Mouse (Mus musculus): ENCODE data around the gene Fzd2. TPM values are rescaled to one million over a fixed set of nuclear protein-coding genes. Genes with fewer than 3 reads are reported as not detected.
A peak's percentile ranks its signal among the peaks of the same experiment; 100 is the strongest.

Gene Fzd2
- polyA plus RNA-seq, 1 experiment from 2014 or later = 0.22 TPM

GRCm38 (mm10) chr11:102610260-102610659 is 6.1 kb downstream of the Fzd2 start:
- 66% methylated on average over 4 of the region's 4 CpGs for WGBS (ENCODE audit: insufficient replicate concordance)
- TF ChIP-seq EP300 (IDR thresholded peaks at IDR 0.05; ENCODE audit: low read depth) (no peak), CTCF (IDR thresholded peaks at IDR 0.05; ENCODE audit: low read depth) (no peak)
- Histone ChIP-seq H3K27me3 (ENCODE audit: insufficient read depth, low read length) (peaks cover 49% of the 10 kb centered on the region), H3K4me2 (ENCODE audit: low read depth, low read length) (no peak overlapping the region), H3K36me3 (replicated peaks; ENCODE audit: insufficient read depth, low read length) (no peaks in the 10 kb centered on the region), H3K9me3 (ENCODE audit: low read length) (no peaks in the 10 kb centered on the region), H3K4me1 (ENCODE audit: insufficient read depth) (no peaks in the 10 kb centered on the region), H3K27ac (ENCODE audit: low read depth) (no peak overlapping the region), H3K4me3 (ENCODE audit: low read depth, low read length) (no peak overlapping the region), H3K9ac (replicated peaks) (no peak overlapping the region)
- DNase-seq (no peak), ATAC-seq (no peak)

- WGBS (ENCODE audit: insufficient replicate concordance) = 46% methylated on average over 9 of the region's 9 CpGs
- Histone ChIP-seq H3K27me3 (ENCODE audit: insufficient read depth, low read length) (peaks cover 44% of the 10 kb centered on the region), H3K27ac (ENCODE audit: low read depth) (no peak overlapping the region), H3K4me2 (ENCODE audit: low read depth, low read length) (no peak overlapping the region), H3K4me1 (ENCODE audit: insufficient read depth) (no peaks in the 10 kb centered on the region), H3K9me3 (ENCODE audit: low read length) (no peaks in the 10 kb centered on the region), H3K36me3 (replicated peaks; ENCODE audit: insufficient read depth, low read length) (no peaks in the 10 kb centered on the region), H3K4me3 (ENCODE audit: low read depth, low read length) (no peak overlapping the region), H3K9ac (replicated peaks) (no peak overlapping the region)
- TF ChIP-seq EP300 (IDR thresholded peaks at IDR 0.05; ENCODE audit: low read depth) (no peak), CTCF (IDR thresholded peaks at IDR 0.05; ENCODE audit: low read depth) (no peak)
- no peak for DNase-seq
- ATAC-seq = no peak
Measured at GRCm38 (mm10) chr11:102610675-102611316, 6.6 kb downstream of the Fzd2 start.

- Histone ChIP-seq H3K27ac (ENCODE audit: low read depth) (no peak overlapping the region), H3K4me2 (ENCODE audit: low read depth, low read length) (no peak overlapping the region), H3K9ac (replicated peaks) (no peak overlapping the region), H3K27me3 (ENCODE audit: insufficient read depth, low read length) (peaks cover 39% of the 10 kb centered on the region), H3K4me3 (ENCODE audit: low read depth, low read length) (no peak overlapping the region), H3K36me3 (replicated peaks; ENCODE audit: insufficient read depth, low read length) (no peaks in the 10 kb centered on the region), H3K9me3 (ENCODE audit: low read length) (no peaks in the 10 kb centered on the region), H3K4me1 (ENCODE audit: insufficient read depth) (no peaks in the 10 kb centered on the region)
- TF ChIP-seq CTCF (IDR thresholded peaks at IDR 0.05; ENCODE audit: low read depth) = no peak
- TF ChIP-seq EP300 (IDR thresholded peaks at IDR 0.05; ENCODE audit: low read depth) = no peak
- ATAC-seq = no peak
- DNase-seq = no peak
- WGBS (ENCODE audit: insufficient replicate concordance) = 19% methylated on average over 6 of the region's 6 CpGs
Measured at GRCm38 (mm10) chr11:102611317-102611705, 7.1 kb downstream of the Fzd2 start.

- Histone ChIP-seq H3K9me3 (ENCODE audit: low read length) (no peaks in the 10 kb centered on the region), H3K9ac (replicated peaks) (no peak overlapping the region), H3K27ac (ENCODE audit: low read depth) (no peak overlapping the region), H3K4me1 (ENCODE audit: insufficient read depth) (no peaks in the 10 kb centered on the region), H3K36me3 (replicated peaks; ENCODE audit: insufficient read depth, low read length) (no peaks in the 10 kb centered on the region), H3K27me3 (ENCODE audit: insufficient read depth, low read length) (no peaks in the 10 kb centered on the region), H3K4me3 (ENCODE audit: low read depth, low read length) (no peak overlapping the region), H3K4me2 (ENCODE audit: low read depth, low read length) (no peak overlapping the region)
- DNase-seq = no peak
- TF ChIP-seq CTCF (IDR thresholded peaks at IDR 0.05; ENCODE audit: low read depth) (peak; percentile 41; the same call in 1 of the 2 replicates), EP300 (IDR thresholded peaks at IDR 0.05; ENCODE audit: low read depth) (no peak)
- no peak for ATAC-seq
- 59% methylated on average over 2 of the region's 2 CpGs for WGBS (ENCODE audit: insufficient replicate concordance)
Measured at GRCm38 (mm10) chr11:102619449-102619848, 15.3 kb downstream of the Fzd2 start.

- H3K4me1 ChIP-seq (ENCODE audit: insufficient read depth) = no peaks in the 10 kb centered on the region
- H3K36me3 ChIP-seq (replicated peaks; ENCODE audit: insufficient read depth, low read length) = no peaks in the 10 kb centered on the region
- WGBS (ENCODE audit: insufficient replicate concordance) = 39% methylated on average over 17 of the region's 17 CpGs
- H3K27me3 ChIP-seq (ENCODE audit: insufficient read depth, low read length) = no peaks in the 10 kb centered on the region
- H3K9me3 ChIP-seq (ENCODE audit: low read length) = no peaks in the 10 kb centered on the region
- ATAC-seq = no peak
- H3K4me3 ChIP-seq (ENCODE audit: low read depth, low read length) = no peak overlapping the region
- no peak overlapping the region for H3K4me2 ChIP-seq (ENCODE audit: low read depth, low read length)
- no peak for DNase-seq
- no peak overlapping the region for H3K9ac ChIP-seq (replicated peaks)
- H3K27ac ChIP-seq (ENCODE audit: low read depth) = no peak overlapping the region
- no peak for TF ChIP-seq CTCF (IDR thresholded peaks at IDR 0.05; ENCODE audit: low read depth)
- no peak for TF ChIP-seq EP300 (IDR thresholded peaks at IDR 0.05; ENCODE audit: low read depth)
Measured at GRCm38 (mm10) chr11:102623876-102624789, 19.9 kb downstream of the Fzd2 start.

GRCm38 (mm10) chr11:102624888-102625407 is 20.8 kb downstream of the Fzd2 start:
- WGBS (ENCODE audit: insufficient replicate concordance) = 61% methylated on average over 14 of the region's 14 CpGs
- ATAC-seq (no peak), DNase-seq (no peak)
- H3K27me3 ChIP-seq (ENCODE audit: insufficient read depth, low read length) = no peaks in the 10 kb centered on the region
- no peaks in the 10 kb centered on the region for H3K36me3 ChIP-seq (replicated peaks; ENCODE audit: insufficient read depth, low read length)
- no peaks in the 10 kb centered on the region for H3K9me3 ChIP-seq (ENCODE audit: low read length)
- no peak overlapping the region for H3K4me2 ChIP-seq (ENCODE audit: low read depth, low read length)
- H3K4me1 ChIP-seq (ENCODE audit: insufficient read depth) = no peaks in the 10 kb centered on the region
- no peak overlapping the region for H3K4me3 ChIP-seq (ENCODE audit: low read depth, low read length)
- H3K9ac ChIP-seq (replicated peaks) = no peak overlapping the region
- TF ChIP-seq CTCF (IDR thresholded peaks at IDR 0.05; ENCODE audit: low read depth) (no peak), EP300 (IDR thresholded peaks at IDR 0.05; ENCODE audit: low read depth) (no peak)
- no peak overlapping the region for H3K27ac ChIP-seq (ENCODE audit: low read depth)
